Mouse (Mus musculus) right cerebral cortex, postnatal 4 days (tissue): ENCODE data around the gene Wnt3a.

ENCODE experiments used
- DNase-seq: peaks from one replicate; pipeline ENCODE4 v3.0.0-alpha.2; 2022

Gene Wnt3a

DNA sequence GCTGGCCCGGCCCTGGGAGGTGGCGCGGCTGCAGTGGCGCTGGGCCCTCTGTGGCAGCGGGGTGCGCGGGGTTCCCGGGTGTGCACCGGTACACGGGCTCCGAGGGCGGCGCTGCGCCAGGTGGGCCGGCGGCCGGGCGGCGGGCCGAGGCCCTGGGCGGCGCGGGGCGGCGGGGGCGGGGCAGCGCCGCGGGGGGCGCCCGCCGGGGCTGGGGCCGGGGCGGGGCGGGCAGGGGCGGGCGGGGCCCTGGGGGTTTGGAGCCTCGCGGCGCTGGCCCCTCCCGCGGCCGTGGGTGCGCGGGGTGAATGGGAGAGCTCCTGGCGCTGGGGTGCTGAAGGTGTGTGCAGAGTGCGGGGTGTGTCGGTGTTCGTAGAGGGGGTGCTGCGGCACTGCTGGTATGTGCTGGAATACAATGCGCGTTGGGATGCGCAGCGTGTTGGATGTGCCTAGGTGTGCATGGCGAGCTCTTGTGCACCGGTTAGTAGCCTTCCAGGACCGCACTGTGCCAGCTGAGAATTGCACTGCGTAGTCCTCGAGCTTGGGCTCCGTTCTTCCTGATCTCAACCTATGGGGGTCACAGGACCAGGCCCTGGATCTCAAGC, at the start of gene Wnt3a:
Gene Wnt3a, minus strand, starts transcription at position 51 of the 602 bp plus-strand sequence.
- no peak for DNase-seq

DNA sequence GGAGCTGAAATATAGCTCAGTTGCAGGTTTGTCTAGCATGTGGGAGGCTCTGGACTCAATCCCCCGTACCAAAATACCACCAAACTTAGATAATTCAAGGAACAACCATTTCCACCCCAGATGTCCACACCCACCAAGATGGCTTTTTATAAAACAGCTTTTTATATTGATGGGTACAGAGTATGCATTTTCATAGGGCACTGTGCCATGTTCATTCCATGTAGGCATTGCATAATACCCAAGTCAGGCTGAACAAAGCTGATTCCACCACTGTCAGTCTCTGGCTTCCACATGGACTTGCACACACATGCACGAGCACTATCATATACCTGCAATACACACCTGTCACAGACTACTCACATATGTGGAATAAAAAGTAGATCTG, 48.2 kb upstream of the Wnt3a start:
- DNase-seq = no peak

DNA sequence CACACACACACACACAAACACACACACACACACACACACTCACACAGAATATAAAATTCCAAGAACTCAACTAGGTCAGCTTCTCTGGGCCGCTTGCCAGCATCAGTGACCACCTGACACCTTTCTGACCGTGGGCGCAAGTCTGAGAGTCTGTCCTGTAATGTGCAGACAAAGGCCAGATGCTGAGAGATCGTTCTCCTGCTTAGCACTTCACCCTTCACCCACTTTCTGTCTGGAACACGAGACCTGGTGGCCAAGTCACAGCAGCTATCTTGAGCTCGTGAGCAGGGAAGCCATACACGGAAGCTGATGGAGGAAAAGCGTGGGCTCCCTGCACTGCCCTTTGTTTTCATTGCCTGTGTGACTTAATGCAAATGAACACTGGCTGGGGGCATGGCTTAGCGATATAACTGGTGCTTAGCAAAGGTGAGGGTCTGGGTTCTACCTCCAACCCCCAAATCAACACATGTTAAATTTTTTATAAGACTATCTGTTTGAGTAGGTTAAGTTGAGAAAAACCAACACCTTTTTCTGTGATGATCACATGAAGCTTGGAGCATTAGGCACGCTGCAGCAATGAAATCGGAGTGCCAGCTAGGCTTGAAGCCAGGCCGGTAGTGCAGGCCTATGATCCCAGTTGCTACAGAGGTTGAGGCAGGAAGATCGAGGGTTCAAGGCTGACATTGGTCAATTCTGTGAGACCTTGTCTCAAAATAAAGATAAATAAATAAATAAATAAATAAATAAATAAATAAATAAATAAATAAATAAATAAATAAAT, 47.6 kb upstream of the Wnt3a start:
- DNase-seq = no peak

DNA sequence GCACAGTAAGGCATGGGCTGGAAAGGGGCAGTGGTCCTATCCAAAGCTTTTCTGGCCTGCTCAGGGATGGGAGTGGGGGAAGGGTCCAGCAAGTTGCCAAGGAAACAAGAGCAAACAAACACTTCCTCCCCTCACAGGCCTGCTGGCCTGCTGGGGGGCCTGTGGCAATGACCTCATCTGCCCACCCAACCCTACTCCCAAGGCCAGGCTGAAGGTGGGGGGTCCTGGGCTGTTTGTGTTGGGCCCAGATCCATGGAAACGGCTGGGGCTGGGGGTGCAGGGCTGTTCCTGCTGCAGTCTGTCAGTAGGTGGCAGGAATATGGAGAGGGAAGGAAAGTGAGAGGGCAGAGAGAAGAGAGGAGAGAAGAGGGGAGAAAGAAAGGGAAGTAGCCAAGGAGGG, 45.8 kb upstream of the Wnt3a start:
- DNase-seq = no peak

DNA sequence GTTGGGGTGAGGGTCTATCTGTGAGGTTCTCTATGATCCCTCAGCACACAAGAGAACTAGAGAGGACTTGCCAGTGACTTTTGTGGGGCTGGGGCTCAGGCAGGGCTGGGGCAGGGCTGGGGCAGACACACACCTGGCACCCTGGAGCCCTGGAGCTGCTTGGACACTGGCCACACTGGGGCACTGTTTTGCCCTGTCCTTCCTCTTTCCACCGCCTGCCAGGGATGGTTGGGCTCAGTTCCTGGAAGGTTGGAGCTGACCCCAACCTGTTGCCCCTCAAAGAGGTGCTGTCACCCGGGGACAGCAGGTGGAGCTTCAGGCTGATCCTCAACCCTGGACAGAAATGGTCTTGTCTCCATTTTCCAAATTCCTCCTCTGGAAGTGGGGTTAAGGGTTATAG, 45.4 kb upstream of the Wnt3a start:
- DNase-seq = no peak

DNA sequence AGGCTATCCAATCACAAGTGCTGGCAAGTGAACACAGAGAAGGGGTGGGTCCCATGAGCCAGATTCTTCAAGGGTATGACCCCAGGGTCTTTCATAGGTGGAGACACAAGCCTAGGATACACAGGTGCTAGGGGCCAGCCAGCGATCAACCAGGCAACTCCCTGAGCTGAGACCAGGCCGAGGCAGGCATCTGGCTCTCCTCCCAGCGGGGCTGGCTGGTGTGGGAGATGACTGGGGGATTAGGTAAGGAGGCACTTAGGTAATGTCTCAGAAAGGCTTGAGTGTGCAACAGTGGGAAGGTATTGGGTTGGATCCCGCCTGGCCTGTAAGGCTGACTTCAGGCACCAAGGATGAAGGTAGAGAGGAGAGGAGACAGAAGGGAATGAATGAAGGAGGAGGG, 44.6 kb upstream of the Wnt3a start:
- DNase-seq = no peak

DNA sequence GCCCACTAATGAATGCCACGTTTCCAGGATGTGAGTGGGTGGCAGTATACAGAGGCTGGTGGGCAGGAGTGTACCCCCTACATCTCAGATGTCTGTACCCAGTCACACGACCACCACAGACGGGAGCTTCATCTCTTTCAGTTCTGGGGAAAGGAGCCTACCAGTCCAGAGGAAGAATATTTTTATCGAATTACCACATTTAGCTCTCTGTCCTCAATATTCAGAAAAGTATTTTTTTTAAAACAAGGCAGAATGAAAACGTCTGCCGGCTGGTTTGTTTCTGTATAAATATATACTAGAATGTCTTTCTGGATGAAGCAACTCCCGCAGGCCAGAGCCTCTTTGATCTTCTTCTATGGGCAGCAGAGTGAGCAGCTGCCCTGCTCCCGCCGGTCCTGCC, 42.4 kb upstream of the Wnt3a start:
- no peak for DNase-seq

DNA sequence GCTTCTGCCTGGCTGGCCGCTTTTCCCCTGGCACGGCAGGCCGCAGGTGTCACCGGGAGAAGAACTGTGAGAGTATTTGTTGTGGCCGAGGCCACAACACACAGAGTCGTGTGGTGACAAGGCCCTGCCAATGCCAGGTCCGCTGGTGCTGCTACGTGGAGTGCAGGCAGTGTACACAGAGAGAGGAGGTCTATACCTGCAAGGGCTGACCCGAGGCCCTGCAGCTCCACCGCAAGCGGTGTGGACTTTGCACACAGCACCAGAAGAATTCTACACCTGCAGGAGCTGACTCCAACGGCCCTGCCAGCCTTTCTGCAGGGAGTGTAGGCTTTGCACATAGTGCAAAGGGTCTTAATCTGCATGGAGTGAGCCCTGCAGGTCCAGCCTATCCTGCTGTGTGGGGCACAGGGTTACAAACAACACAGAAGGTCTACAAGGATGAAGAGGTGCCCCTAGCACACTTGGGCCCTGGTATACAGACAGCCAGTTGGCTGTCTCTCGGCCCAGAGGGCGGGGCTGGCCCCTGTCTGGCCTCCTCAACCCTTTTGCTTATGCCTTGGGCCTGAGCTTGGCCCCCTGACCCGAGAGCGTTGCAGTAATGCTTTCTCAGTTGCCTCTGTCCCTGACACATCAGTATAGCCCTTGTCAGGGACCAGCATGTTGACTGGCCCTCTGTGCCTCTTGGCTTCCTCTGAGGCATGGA, 40.8 kb upstream of the Wnt3a start:
- no peak for DNase-seq

DNA sequence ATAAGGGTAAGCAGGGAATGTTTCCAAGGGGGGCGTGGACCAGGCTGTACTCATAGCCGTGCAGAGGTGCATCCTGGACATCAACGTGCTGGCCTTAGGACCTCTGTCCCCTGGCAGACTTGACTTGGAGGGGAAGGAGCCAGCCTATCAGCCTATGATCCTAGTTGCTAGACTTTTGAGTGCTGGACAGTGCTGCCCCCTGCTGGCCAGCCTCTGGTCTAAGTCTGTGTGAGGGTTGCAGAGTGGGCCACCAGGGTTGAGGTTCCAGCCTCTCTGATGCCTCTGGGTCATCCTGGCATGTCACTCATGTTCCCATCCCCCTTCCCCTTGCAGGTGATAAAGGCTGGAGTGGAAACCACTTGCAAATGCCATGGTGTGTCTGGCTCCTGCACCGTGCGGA, 40.0 kb upstream of the Wnt3a start:
- peak; percentile 76 for DNase-seq

DNA sequence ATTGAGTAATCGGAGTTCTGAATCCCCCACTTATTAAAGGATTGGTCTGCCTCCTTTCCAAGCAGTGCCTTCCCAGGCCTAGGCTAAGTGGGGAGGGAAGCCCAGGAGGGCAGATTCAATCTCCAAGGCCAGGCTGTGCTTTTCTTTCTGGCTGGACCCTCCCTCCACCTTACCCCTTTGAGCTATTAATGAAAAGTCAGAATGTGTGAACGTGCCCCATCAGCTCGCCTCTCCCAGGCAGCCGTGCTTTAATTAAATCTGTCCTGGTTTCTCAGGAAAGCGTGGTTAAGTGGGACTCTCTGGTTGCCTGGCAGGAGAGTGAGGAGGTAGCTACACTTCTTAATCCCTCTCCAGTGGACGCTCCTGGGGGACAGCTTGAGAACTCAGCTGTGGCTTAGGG, 39.1 kb upstream of the Wnt3a start:
- DNase-seq = no peak

DNA sequence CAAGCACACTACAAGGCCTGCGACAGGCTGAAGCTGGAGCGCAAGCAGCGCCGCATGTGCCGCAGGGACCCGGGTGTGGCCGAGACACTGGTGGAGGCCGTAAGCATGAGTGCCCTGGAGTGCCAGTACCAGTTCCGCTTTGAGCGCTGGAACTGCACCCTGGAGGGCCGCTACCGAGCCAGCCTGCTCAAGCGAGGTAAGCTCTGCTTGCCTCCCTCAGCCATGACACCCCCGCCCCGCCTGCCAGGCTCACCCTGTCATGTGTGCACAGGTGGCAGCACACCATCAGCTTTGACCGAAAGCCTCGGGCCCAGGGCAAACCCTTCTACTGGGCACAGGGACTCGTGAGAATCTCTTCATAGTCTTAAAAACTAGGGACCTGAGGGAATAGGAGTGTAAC, 37.1 kb upstream of the Wnt3a start:
- DNase-seq = no peak

DNA sequence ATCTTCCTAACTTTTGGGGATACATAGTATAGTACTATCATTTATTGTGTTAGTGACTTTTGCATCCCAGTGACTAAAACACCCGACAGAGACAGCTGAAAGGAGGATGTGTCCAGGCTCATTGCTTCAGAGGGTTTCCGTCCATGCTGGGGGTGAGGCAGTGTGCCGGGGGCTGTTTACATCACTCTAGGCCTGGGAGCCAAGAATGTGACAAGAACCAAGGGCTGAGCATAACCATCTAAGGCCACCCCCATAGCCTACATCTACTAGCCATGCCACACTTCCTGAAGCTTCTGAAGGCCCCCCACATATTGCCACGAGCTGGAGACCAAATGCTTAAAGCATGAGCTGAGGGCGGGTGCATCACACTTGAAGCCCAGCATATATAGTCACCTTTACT, 34.2 kb upstream of the Wnt3a start:
- no peak for DNase-seq

DNA sequence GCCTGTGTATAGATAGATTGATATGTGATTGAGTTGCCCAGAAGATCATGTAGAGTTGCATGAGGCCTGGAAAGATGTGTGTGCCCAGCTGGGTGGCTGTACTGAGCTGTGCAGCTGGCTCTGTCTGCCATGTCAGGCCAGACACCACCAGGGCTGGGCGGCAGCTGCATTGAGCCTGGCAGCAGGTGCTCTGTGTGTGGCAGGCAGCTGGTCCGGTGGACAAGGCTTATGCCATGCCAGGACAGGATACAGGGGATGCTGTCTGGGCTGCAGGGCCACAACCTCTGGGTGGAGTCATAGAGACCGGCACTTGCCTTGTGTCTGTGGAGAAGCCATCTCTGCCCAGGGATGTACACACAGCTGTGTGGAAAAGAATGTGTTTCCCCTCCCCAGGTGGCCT, 32.4 kb upstream of the Wnt3a start:
- no peak for DNase-seq

DNA sequence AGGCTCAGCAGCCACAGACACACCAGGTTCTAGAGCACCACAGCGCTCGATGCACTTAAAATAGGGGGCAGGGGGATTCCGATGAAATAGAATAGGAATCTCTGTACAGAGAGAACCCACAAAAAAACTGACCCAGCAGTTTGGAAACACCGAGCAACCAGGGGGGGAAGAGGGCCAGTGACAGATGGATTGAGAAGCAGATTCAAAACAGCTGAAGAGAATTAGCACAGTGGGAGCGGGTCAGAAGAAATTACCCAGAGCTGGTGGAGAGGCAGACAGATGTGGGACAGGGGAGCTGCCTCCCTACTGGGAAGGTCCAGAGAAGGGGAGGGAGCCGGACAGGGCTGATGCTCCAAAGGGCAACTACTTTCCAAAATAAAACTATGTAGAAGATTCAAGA, 26.0 kb upstream of the Wnt3a start:
- DNase-seq = no peak

DNA sequence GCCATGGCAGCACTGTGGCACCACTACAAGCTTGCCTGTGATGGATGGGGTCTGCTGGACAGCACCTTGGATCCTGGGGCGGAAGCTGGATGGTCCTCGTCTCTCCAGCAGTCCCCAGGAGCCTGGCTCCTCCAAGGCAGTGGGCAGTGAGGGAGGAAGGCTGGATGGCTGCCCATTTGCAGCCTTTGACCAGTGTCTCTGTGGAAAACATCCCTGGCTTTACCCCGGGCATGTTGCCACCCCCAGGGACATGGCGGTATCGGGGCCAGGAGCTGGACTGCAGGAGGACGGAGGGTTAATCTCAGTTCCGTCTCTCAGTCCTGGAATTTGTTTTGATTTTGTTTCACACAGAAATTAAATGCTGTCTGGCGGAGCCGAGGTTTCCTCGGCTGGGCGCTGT, 23.4 kb upstream of the Wnt3a start:
- no peak for DNase-seq

DNA sequence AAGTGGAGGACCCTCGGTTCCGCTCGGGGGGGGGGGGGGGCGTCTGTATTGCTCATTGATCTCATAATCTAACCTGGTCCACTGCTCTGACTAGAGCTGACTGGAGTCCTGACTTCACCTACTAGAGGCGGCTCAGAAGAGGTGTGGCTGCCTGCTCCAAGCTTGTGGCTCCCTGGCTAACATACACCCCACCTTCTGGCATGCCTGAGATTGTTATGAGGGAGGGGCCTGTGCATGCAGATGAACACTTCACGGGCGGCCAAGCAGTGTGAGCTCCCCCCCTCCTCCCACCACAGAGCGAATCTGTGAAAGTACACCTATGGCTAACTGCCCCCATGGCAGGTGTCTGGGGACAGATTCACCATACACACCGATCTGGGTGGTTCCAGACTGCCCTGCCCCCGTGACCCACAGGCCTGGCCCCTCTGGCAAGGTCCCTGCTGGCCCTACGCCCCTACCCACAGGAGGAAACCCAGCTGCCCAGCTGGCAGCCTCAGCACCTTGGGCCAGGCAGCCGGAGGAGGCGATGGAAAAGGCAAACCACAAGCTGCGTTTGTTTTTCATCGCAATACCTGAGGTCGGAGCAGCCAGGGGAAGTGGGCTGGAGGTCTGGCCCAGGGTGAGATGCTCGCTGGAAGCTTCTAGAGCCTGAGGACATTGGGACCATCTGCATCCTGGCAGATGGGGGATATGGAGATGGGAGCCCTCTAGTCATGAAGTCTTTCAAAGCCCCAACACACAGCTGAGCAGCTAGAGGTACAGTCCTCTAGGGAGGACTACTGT, 22.7 kb upstream of the Wnt3a start:
- no peak for DNase-seq

DNA sequence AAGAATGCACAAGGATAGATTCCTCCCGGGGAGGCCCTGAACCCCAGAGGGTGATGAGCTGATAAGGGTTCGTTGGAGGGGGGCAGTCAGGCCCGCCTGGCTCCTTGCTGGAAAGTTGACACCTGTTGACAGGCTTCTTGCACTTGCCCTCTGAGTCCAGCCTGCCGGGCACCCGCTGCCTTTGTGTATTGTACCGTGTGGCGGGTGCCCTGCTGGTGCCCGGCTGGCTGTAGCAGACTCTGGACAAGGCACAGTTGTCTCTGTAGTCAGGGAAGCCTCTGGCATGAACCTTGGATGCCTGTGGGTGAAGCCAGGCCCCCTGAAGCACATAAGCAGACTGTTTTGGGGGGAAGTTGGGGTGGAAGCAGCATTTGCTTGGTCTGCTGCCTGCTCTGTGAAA, 21.9 kb upstream of the Wnt3a start:
- DNase-seq = no peak

DNA sequence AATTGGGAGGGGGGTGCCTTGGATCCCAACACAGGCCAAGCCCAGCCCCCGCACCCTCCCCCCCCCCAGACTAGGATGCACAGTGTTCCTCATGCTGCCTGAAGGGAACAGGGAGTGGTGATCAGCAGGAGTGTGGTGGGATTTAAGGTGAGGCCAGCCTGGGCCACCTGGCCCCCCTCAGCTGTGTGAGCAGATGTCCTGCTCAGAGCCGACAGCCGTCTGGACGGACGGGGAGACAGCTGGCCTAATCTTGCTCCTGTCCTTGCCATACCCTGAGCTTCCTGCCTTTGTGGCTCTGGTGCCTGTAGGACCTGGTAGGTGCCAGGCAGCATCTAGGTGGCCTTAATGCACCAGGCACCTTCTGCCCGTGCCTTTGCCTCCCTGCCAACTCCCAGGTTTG, 21.5 kb upstream of the Wnt3a start:
- DNase-seq = no peak

DNA sequence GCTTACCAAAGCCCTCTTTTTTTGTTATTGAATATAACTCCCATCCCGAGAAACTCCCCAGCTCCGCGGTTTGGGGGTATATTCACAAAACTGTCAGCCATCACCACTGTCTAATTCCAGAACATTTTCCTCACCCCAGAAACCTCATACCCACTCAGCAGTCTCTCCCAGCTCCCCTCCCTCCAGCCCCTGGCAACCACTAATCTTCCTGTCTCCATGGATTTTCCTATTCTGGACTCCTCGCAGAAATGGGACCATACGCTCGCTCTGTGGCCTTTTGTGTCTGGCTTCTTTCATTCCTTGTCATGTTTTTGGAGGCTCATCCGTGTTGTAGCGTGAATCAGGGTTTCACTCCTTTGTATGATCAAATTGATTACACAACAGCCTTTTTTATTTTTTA, 19.4 kb upstream of the Wnt3a start:
- DNase-seq = no peak

DNA sequence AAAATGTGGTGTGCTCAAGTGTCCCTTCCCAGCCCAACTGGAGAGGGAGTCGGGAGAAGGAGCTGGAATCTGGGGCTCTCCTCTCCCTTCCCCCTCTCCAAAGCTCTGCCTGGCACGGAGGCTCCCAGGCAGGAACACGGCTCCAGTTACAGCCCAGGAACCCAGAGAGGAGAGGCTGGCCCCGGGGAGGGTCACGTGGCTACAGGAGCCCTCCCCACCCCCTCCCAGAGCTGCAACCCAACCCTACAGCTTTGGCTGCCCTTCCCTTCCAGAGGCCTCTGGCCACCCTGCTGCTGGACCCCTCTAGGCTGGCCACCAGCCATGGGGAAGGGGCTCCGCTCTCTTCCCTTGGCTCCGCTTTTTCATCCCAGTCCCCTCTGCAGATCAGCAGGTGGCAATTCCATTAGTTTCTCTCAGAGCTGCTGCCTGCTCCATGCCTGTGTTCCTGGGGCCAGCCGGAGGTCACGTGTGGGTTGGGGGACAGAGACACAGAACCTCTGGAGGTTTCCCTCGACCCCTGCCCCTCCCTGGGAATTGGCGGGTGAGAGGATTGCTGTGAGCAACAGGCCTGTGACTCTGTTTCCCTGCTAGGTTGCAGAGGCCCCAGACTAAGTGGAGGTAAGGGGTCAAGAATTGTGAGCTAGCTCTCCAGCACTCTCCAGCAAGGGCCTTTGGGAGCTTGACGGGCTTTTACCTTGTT, 18.7 kb upstream of the Wnt3a start:
- DNase-seq = no peak

DNA sequence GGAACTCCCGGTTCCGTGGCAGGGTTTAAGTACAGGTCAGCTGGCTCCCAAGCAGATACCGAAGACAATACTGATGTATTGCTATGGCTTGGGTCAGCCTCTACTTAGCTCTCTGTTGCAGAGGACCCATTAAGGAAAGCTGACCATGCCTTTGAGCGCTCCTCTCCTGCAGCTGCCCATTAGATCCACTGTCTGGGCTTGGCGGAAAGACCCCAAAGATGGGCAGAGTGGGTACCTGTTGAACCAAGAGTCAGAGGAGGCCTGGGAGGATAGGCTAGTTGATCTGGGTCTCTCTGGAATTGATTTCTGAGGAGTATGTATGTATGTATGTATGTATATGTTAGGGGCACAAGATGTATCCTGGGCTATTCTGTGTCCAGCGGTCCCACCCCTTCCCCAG, 18.1 kb upstream of the Wnt3a start:
- DNase-seq = no peak

DNA sequence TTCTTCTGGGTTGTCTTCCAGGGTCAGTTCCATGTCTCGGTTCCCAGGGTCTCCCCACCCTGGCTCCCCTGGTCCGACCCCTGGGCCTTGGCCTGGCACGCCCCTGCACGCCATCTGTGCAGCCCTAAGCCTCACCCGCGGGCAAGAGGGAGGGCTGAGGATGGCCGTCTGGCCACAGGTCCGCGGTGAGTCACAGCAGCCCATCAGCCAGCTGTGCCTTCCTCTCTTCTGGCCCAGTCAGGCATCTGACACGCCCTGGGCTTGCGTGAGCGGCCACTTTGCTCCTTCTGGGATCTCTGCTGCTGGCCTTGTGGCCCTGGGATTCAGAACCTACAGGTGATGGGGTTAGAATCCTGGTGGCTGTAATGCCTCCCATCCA, 17.6 kb upstream of the Wnt3a start:
- no peak for DNase-seq
